Mouse (Mus musculus) heart, adult 2 months (tissue): ENCODE measurements around the gene Hspa1a.

Experiments
- CTCF ChIP-seq: fragments of 200-600 bp; IDR thresholded peaks from 2 replicates; pipeline ENCODE4 v1.8.1; 2022; ENCODE audit warnings: antibody characterized with exemption, mild to moderate bottlenecking, moderate library complexity
- EP300 ChIP-seq: fragments of 200-500 bp; IDR thresholded peaks from 2 replicates; pipeline ENCODE4 v1.6.1; 2011; ENCODE audit warnings: low read depth, low read length, control low read depth; ENCODE audit not compliant: insufficient read depth
- POLR2A ChIP-seq: fragments of 200-500 bp; IDR thresholded peaks from 2 replicates; pipeline ENCODE4 v1.6.1; 2011; ENCODE audit warnings: mild to moderate bottlenecking, low read depth, low read length, control low read depth; ENCODE audit not compliant: insufficient read depth

- TF ChIP-seq CTCF = no peak
- TF ChIP-seq POLR2A = no peak
- TF ChIP-seq EP300 = no peak
Measured at GRCm38 (mm10) chr17:34964640-34965049, 7.3 kb downstream of the Hspa1a start.
